Comparison of ENCODE assay signal across 15 mouse cellular contexts in the genomic region with DNA sequence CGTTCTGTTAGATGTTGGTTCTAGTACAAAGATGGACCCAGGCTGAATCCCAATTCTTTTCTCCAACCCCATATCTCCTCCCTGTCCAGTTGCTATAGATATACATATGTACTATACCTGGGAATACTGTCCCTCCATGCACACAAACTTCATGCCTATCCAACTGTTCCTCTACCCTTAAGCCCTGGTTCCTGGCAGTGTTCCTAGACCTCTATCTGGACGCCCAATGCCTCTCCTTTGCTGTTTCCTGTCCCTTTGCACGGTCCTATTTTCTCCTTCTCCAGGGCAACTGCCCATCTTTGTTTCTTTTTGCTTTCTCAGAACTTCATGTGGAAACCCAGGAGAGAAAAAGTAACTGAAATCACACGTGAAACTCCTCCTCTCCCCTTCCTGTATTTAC.
"Had no signal": no experiment of that assay in that cellular context is flagged by ENCODE, and none has a peak within 500 bp of the region (broad histone marks: within the 10 kb centered on the region; RNA-seq: fewer than 3 reads in every experiment).

No protein-coding gene starts in this region.

- DNase-seq: kidney, postnatal 10 days; kidney, postnatal 4 days; lung, embryonic 14.5 days; lung, postnatal 10 days; lung, postnatal 4 days; midbrain, embryonic 14.5 days; right cerebral cortex, postnatal 4 days; spleen, adult 18-20 months; thymus, adult 18-20 months; thymus, postnatal 14 days had no signal

- H3K27ac ChIP-seq: left cerebral cortex, adult 2 months; limb, embryonic 15.5 days; liver, embryonic 12.5 days; midbrain, embryonic 10.5 days; neural tube, embryonic 13.5 days had no signal

- H3K4me1 ChIP-seq: liver, embryonic 12.5 days; midbrain, embryonic 10.5 days; neural tube, embryonic 13.5 days had no signal

- H3K4me3 ChIP-seq: left cerebral cortex, adult 2 months; limb, embryonic 15.5 days; liver, embryonic 12.5 days; midbrain, embryonic 10.5 days; neural tube, embryonic 13.5 days had no signal

- H3K27me3 ChIP-seq: limb, embryonic 15.5 days; liver, embryonic 12.5 days; neural tube, embryonic 13.5 days had no signal
